Mouse (Mus musculus) stomach, postnatal 0 days (tissue): ENCODE data around the gene Usp36. TPM values are rescaled to one million over a fixed set of nuclear protein-coding genes. Genes with fewer than 3 reads are reported as not detected.
A peak's percentile ranks its signal among the peaks of the same experiment; 100 is the strongest.

ENCODE experiments used
- ATAC-seq: fragments of 200-750 bp; cut with Nextera tagmentation; 2 replicates; pipeline ENCODE4 v1.8.0; 2017; ENCODE audit not compliant: low FRiP score, low TSS enrichment
- DNase-seq: peaks from one replicate; pipeline ENCODE4 v3.0.0-alpha.2; 2016; ENCODE audit warnings: low spot score
- H3K27ac ChIP-seq: fragments of 300-500 bp; sonication (generic); replicated peaks from 2 replicates; pipeline ENCODE4 v1.5.1; 2014; ENCODE audit warnings: mild to moderate bottlenecking, control low read depth
- H3K27me3 ChIP-seq: fragments of 300-500 bp; sonication (generic); 2 replicates; pipeline ENCODE4 v1.6.1; 2014; ENCODE audit warnings: low read length; ENCODE audit not compliant: control insufficient read depth, insufficient read depth
- H3K36me3 ChIP-seq: fragments of 300-500 bp; sonication (generic); 2 replicates; pipeline ENCODE4 v1.6.1; 2014; ENCODE audit warnings: low read length, mixed read lengths; ENCODE audit not compliant: control insufficient read depth, insufficient read depth
- H3K4me1 ChIP-seq: fragments of 300-500 bp; sonication (generic); replicated peaks from 2 replicates; pipeline ENCODE4 v1.6.1; 2014; ENCODE audit warnings: antibody characterized with exemption; ENCODE audit not compliant: control insufficient read depth, insufficient read depth
- H3K4me2 ChIP-seq: fragments of 300-500 bp; sonication (generic); replicated peaks from 2 replicates; pipeline ENCODE4 v1.6.1; 2014; ENCODE audit warnings: low read depth, mild to moderate bottlenecking, control low read depth, moderate library complexity
- H3K4me3 ChIP-seq: fragments of 300-500 bp; sonication (generic); 2 replicates; pipeline ENCODE4 v1.5.1; 2014; ENCODE audit warnings: low read depth, low read length, control low read depth
- H3K9ac ChIP-seq: fragments of 300-500 bp; sonication (generic); 2 replicates; pipeline ENCODE4 v1.6.1; 2014; ENCODE audit warnings: mild to moderate bottlenecking, low read length, control low read depth, mixed read lengths
- H3K9me3 ChIP-seq: fragments of 300-500 bp; sonication (generic); 2 replicates; pipeline ENCODE4 v1.6.1; 2016; ENCODE audit warnings: low read length; ENCODE audit not compliant: control insufficient read depth
- CTCF ChIP-seq: IDR thresholded peaks from 2 replicates; pipeline ENCODE4 v1.5.1; 2016; ENCODE audit warnings: antibody characterized with exemption, low read depth, mild to moderate bottlenecking, moderate library complexity
- EP300 ChIP-seq: optimal IDR thresholded peaks from 2 replicates; pipeline ENCODE3; 2016; ENCODE audit warnings: antibody characterized with exemption
- WGBS: fragments of 180-500 bp; shearing (Covaris S2); extraction: QIAGEN DNeasy Blood & Tissue Kit; methylation state at CpG from one replicate; pipeline ENCODE4 v1.1.7; 2014; 5-methylcytosine and 5-hydroxymethylcytosine counted together
- polyA plus RNA-seq: library from polyadenylated mRNA; unstranded; fragments of >200 nt; fragmentation: Nextera tagmentation; extraction: Ambion mirVana; gene quantifications from 2 replicates; pipeline ENCODE4 v1.2.1, GENCODE M21; 2015

Gene Usp36
- polyA plus RNA-seq, 1 experiment from 2014 or later = 8.1 TPM

DNA sequence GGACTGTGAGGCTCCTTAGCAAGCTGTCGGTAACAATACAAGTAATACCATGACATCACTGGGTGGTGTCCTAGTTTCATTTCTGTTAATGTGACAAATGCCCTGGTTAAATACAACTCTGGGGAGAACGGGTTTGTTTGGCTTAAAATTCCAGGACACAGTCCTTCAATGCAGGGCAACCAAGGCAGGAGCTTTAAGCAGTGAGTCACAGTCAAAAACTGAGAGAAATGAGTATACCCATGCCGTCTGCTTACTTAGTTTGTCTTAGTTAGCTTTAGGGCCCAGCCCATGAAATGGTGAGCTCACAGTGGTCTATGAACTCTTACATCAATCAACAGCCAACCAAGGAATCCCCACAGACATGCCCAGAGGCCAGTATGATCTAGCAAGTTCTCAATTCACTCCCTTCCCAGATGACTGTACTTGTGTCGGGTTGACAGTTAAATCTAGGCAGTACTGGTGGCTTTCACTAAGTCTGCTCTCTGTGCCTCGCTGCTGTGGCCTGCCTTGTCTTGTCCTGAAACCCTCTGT is 74.1 kb downstream of the Usp36 start:
- DNase-seq (no peak), ATAC-seq (peak; percentile 67)
- H3K4me1 ChIP-seq = peaks cover 3% of the 10 kb centered on the region
- no peak for TF ChIP-seq CTCF
- peak; percentile 67 for TF ChIP-seq EP300
- H3K27me3 ChIP-seq = no peaks in the 10 kb centered on the region
- H3K4me2 ChIP-seq = no peak overlapping the region
- no peak overlapping the region for H3K4me3 ChIP-seq
- H3K27ac ChIP-seq = peak overlapping the region; percentile 82
- no peaks in the 10 kb centered on the region for H3K9me3 ChIP-seq
- no peaks in the 10 kb centered on the region for H3K36me3 ChIP-seq
- WGBS = 31% methylated on average over 5 of the region's 5 CpGs
- no peak overlapping the region for H3K9ac ChIP-seq

DNA sequence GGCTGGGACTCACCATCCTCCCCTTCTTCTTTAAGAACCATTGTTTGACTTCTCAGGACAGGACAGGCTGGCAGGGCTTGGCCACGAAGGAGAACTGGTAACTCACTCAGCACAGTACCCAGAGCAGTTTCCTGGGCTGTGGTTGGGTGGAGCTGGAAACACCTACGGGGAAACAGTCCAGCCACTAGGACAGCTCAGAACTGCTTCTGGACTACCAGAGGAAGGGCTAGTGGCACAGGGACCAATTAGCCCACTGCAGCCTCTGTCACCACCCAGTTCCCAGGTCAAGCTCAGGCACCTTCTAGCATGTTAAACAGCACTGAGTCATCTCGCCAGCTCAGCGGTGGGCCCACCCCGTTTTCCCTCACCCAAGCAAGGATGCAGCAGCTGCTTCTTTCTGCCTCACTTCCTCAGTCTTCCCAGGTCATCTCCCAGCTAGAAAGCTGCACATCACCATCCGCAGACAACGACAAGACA is 77.4 kb downstream of the Usp36 start:
- ATAC-seq (peak; percentile 85), DNase-seq (peak; percentile 77)
- Histone ChIP-seq H3K4me2 (peak overlapping the region; percentile 33), H3K4me1 (peaks cover 11% of the 10 kb centered on the region), H3K9me3 (no peaks in the 10 kb centered on the region), H3K36me3 (no peaks in the 10 kb centered on the region), H3K27ac (peak overlapping the region; percentile 82), H3K4me3 (no peak overlapping the region), H3K9ac (peak overlapping the region; percentile 32), H3K27me3 (no peaks in the 10 kb centered on the region)
- TF ChIP-seq CTCF (0 out of 2 replicates have a peak, but pooled peaks have one; percentile 1), EP300 (no peak)
- WGBS = 55% methylated on average over 7 of the region's 7 CpGs

DNA sequence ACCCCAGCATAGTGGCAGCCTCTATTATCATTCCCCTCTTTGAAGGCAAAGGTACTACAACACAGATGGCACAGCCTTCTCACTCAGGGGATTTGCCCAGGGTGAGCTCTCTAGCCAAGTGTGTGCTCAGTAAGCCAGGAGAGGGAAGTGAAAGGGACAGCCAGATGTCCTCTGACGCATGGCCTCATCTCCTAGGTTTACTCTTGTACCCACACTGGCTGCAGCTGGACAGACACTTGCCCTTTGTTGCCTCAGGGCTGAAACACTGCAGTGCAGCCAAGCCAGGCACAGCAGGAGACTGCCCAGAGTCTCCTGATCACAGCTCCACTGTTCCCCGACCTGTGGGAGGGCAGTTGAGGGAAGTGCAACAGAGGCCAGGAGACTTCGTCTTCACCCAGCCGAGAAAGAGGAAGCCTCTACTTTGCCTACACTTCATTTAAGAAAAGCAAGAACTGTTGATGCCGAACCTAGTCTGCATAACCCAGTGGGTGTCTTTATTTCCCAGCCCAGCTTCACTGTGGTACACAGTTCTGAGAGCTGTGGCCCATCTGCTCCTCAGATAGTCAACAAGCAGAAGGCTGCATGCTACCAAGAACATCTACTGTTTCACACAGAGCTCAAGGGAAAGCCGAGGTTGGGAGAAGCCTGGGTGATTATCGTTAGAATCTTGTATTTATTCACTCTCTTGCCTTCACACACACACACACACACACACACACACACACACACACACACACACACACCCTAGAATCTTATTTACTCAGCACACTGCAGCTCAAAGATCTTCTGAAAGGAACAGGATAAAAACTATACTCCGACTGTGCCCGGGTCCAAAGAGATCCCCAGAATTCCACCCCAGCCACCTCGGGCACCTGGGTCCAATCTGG is 78.1 kb downstream of the Usp36 start:
- Histone ChIP-seq H3K4me2 (peak overlapping the region; percentile 33), H3K4me1 (peaks cover 15% of the 10 kb centered on the region), H3K27me3 (no peaks in the 10 kb centered on the region), H3K36me3 (no peaks in the 10 kb centered on the region), H3K4me3 (no peak overlapping the region), H3K9me3 (no peaks in the 10 kb centered on the region), H3K27ac (peak overlapping the region; percentile 82), H3K9ac (peak overlapping the region; percentile 24)
- peak; percentile 51 for ATAC-seq
- TF ChIP-seq CTCF (no peak), EP300 (no peak)
- no peak for DNase-seq
- 36% methylated on average over 10 of the region's 10 CpGs for WGBS

DNA sequence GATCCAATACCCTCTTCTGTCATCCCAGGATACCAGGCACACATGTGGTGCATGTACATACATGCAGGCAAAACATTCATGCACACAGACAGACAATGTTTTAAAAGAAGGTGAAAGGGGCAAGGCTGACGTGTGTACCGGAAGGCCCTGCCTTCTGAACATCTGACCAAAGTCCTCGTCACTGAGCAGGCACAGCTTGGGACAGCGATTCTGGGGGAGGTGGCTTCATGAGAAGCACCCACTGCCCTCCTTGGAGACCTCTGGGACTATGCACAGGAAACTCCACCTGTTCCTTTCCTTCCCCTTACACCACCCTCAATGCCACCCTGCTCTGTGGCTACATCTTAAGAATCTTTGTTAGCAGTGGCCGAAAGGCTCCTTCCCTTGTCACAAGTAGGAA is 79.1 kb downstream of the Usp36 start:
- Histone ChIP-seq H3K4me1 (peaks cover 12% of the 10 kb centered on the region), H3K4me2 (0 out of 2 replicates have a peak overlapping the region, but pooled peaks have one; percentile 5), H3K27me3 (no peaks in the 10 kb centered on the region), H3K4me3 (no peak overlapping the region), H3K27ac (peak overlapping the region; percentile 80), H3K36me3 (no peaks in the 10 kb centered on the region), H3K9me3 (no peaks in the 10 kb centered on the region), H3K9ac (no peak overlapping the region)
- WGBS = 55% methylated on average over 5 of the region's 5 CpGs
- DNase-seq = peak; percentile 35
- ATAC-seq = peak; percentile 12; the same call in 1 of the 2 replicates
- no peak for TF ChIP-seq CTCF
- TF ChIP-seq EP300 = no peak

DNA sequence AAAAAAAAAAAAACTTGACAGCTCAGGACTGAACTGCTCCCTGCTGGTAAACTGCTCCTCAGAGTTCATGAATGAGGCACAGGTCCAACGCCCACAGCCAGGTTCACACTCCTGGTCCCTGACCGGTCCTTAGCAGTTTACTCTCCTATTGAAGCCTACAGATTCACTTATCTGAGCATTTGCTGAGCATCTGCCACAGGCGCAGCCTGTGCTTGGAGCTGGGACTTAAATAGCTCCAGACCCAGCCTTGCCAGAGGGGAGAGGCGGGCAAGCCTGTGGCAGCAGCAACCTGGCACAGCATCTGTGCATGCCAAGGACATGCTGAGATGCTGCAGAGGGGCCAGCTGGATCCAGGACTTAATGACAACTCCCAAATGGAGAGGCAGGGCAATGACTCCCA is 79.9 kb downstream of the Usp36 start:
- Histone ChIP-seq H3K36me3 (no peaks in the 10 kb centered on the region), H3K27ac (peak overlapping the region; percentile 80), H3K4me1 (peaks cover 14% of the 10 kb centered on the region), H3K27me3 (no peaks in the 10 kb centered on the region), H3K4me3 (no peak overlapping the region), H3K9me3 (no peaks in the 10 kb centered on the region), H3K4me2 (no peak overlapping the region), H3K9ac (0 out of 2 replicates have a peak overlapping the region, but pooled peaks have one; percentile 23)
- TF ChIP-seq CTCF (no peak), EP300 (no peak)
- no peak for DNase-seq
- 79% methylated on average over 4 of the region's 4 CpGs for WGBS
- no peak for ATAC-seq

Other genes with a start within 250 kb of the Usp36 start
- gene Dnah17, start 159.6 kb downstream of the Usp36 start, polyA plus RNA-seq = 0.04 and 0.06 TPM in 2 replicates
- 13.1 and 13.3 TPM in 2 replicates for gene Cyth1, start 41.7 kb downstream of the Usp36 start, polyA plus RNA-seq
- gene Cep295nl, start 52.3 kb upstream of the Usp36 start, polyA plus RNA-seq = 0.51 and 0.53 TPM in 2 replicates
- gene Timp2, start 65.5 kb upstream of the Usp36 start, polyA plus RNA-seq = 72.7 and 77.2 TPM in 2 replicates
- 142 and 144 TPM in 2 replicates for gene Lgals3bp, start 111.8 kb upstream of the Usp36 start, polyA plus RNA-seq
- gene Cant1, start 128.8 kb upstream of the Usp36 start, polyA plus RNA-seq = 32.3 and 33.9 TPM in 2 replicates
- 9.0 and 11.0 TPM in 2 replicates for gene C1qtnf1, start 138.0 kb upstream of the Usp36 start, polyA plus RNA-seq
- gene Engase, start 186.6 kb upstream of the Usp36 start, polyA plus RNA-seq = 12.6 and 13.7 TPM in 2 replicates